Mouse (Mus musculus): ENCODE measurements around the gene Hapln1. TPM values are rescaled to one million over a fixed set of nuclear protein-coding genes. Genes with fewer than 3 reads are reported as not detected.

The Hapln1 gene
- polyA plus RNA-seq, 1 experiment, result not detected

DNA sequence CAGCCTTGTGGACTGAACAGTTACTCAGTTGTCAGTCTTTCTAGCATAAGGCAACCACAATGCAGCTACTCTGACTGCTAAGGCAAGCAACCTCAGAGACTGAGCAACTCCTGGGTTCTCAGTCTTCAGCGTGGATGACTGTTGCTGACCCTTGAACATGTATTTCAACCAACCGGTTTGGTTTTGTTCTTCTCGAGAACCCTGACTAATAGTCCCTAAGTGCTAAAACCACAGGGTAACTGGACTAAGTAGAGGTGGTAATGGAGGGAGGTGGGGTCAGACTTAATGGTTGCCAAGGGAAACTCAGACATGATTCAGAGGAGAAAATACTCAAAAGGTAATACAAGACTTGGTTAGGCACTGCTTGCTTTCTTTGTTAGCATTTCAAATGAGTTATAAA lies 97.4 kb downstream of the Hapln1 start:
- Histone ChIP-seq H3K4me1 (ENCODE audit: control insufficient read depth) (no peaks in the 10 kb centered on the region), H3K27me3 (ENCODE audit: control insufficient read depth) (no peaks in the 10 kb centered on the region), H3K36me3 (ENCODE audit: control insufficient read depth) (no peaks in the 10 kb centered on the region), H3K9me3 (ENCODE audit: control insufficient read depth, low read length) (no peaks in the 10 kb centered on the region), H3K4me3 (replicated peaks) (no peak overlapping the region)
- TF ChIP-seq TAL1 (IDR thresholded peaks at IDR 0.05; ENCODE audit: low read length), result no peak
- no peak for TF ChIP-seq GATA1 (IDR thresholded peaks at IDR 0.05; ENCODE audit: low read length)

- H3K4me1 ChIP-seq (ENCODE audit: control insufficient read depth), result no peaks in the 10 kb centered on the region
- no peaks in the 10 kb centered on the region for H3K27me3 ChIP-seq (ENCODE audit: control insufficient read depth)
- no peak for TF ChIP-seq GATA1 (IDR thresholded peaks at IDR 0.05; ENCODE audit: low read length)
- no peak for TF ChIP-seq TAL1 (IDR thresholded peaks at IDR 0.05; ENCODE audit: low read length)
- H3K4me3 ChIP-seq (replicated peaks), result no peak overlapping the region
- H3K9me3 ChIP-seq (ENCODE audit: control insufficient read depth, low read length), result no peaks in the 10 kb centered on the region
- no peaks in the 10 kb centered on the region for H3K36me3 ChIP-seq (ENCODE audit: control insufficient read depth)
Measured at GRCm38 (mm10) chr13:89645589-89645988, 106.0 kb downstream of the Hapln1 start.

DNA sequence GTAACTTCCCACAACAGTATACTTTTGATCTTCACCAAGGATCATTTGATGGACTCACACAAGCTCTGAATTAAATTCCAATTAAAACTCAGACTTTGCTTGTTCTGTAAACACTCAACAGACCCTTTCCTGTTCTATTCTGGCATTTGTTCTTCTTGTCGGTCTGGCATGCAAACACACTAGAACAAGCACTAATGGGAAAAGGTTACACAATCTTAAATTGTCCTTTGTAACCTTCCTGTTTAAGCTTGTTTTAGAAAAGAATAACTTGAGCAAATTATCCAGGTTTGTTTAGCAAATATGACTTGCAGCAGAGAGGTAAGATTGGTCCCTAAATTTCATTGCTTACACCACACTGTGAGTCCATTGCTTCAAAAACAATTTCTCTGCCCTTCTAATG lies 113.2 kb downstream of the Hapln1 start:
- Histone ChIP-seq H3K9me3 (ENCODE audit: control insufficient read depth, low read length) (no peaks in the 10 kb centered on the region), H3K36me3 (ENCODE audit: control insufficient read depth) (no peaks in the 10 kb centered on the region), H3K4me1 (ENCODE audit: control insufficient read depth) (no peaks in the 10 kb centered on the region), H3K27me3 (ENCODE audit: control insufficient read depth) (no peaks in the 10 kb centered on the region), H3K4me3 (replicated peaks) (no peak overlapping the region)
- TF ChIP-seq GATA1 (IDR thresholded peaks at IDR 0.05; ENCODE audit: low read length) (no peak), TAL1 (IDR thresholded peaks at IDR 0.05; ENCODE audit: low read length) (no peak)

- H3K4me1 ChIP-seq (ENCODE audit: control insufficient read depth), result no peaks in the 10 kb centered on the region
- H3K27me3 ChIP-seq (ENCODE audit: control insufficient read depth), result no peaks in the 10 kb centered on the region
- no peaks in the 10 kb centered on the region for H3K36me3 ChIP-seq (ENCODE audit: control insufficient read depth)
- no peaks in the 10 kb centered on the region for H3K9me3 ChIP-seq (ENCODE audit: control insufficient read depth, low read length)
- H3K4me3 ChIP-seq (replicated peaks), result no peak overlapping the region
- TF ChIP-seq GATA1 (IDR thresholded peaks at IDR 0.05; ENCODE audit: low read length), result no peak
Measured at GRCm38 (mm10) chr13:89653279-89653678, 113.7 kb downstream of the Hapln1 start.

GRCm38 (mm10) chr13:89657046-89657445 lies 117.5 kb downstream of the Hapln1 start:
- TF ChIP-seq GATA1 (IDR thresholded peaks at IDR 0.05; ENCODE audit: low read length) (no peak), TAL1 (IDR thresholded peaks at IDR 0.05; ENCODE audit: low read length) (no peak)
- no peaks in the 10 kb centered on the region for H3K27me3 ChIP-seq (ENCODE audit: control insufficient read depth)
- H3K4me3 ChIP-seq (replicated peaks), result no peak overlapping the region
- H3K36me3 ChIP-seq (ENCODE audit: control insufficient read depth), result no peaks in the 10 kb centered on the region
- H3K9me3 ChIP-seq (ENCODE audit: control insufficient read depth, low read length), result no peaks in the 10 kb centered on the region
- no peaks in the 10 kb centered on the region for H3K4me1 ChIP-seq (ENCODE audit: control insufficient read depth)

Other genes with a start within 250 kb of the Hapln1 start
- not detected in 2 replicates for gene Vcan, start 202.7 kb downstream of the Hapln1 start, polyA plus RNA-seq (2012)